Mouse (Mus musculus): ENCODE measurements around the gene Myod1. TPM values are rescaled to one million over a fixed set of nuclear protein-coding genes. Genes with fewer than 3 reads are reported as not detected.

The Myod1 gene
- total and polyA plus RNA-seq, 2 experiments from 2014 or later = 0.11 to 2.8 TPM

GRCm38 (mm10) chr7:46378983-46379382, 2.7 kb downstream of the Myod1 start:
- no peak for ATAC-seq (ENCODE audit: low FRiP score)
- Histone ChIP-seq H3K27me3 (ENCODE audit: insufficient read depth, low read length) (peaks cover 54% of the 10 kb centered on the region), H3K4me1 (ENCODE audit: insufficient read depth, low read length) (no peaks in the 10 kb centered on the region), H3K9me3 (ENCODE audit: low read length) (no peaks in the 10 kb centered on the region), H3K4me2 (ENCODE audit: low read depth, low read length, poor library complexity, severe bottlenecking) (no peak overlapping the region), H3K36me3 (ENCODE audit: insufficient read depth, low read length) (no peaks in the 10 kb centered on the region), H3K4me3 (ENCODE audit: low read depth, low read length) (no peak overlapping the region), H3K9ac (replicated peaks; ENCODE audit: low read length, poor library complexity, severe bottlenecking) (no peak overlapping the region), H3K27ac (ENCODE audit: low read depth, low read length) (no peak overlapping the region)
- peak; percentile 80 for TF ChIP-seq CTCF (IDR thresholded peaks at IDR 0.05)
- 6% methylated on average over 16 of the region's 16 CpGs for WGBS
- peak; percentile 85 for DNase-seq (ENCODE audit: low spot score)

GRCm38 (mm10) chr7:46380625-46381024, 4.4 kb downstream of the Myod1 start:
- no peak overlapping the region for H3K27ac ChIP-seq (ENCODE audit: low read depth, low read length)
- no peaks in the 10 kb centered on the region for H3K36me3 ChIP-seq (ENCODE audit: insufficient read depth, low read length)
- H3K27me3 ChIP-seq (ENCODE audit: insufficient read depth, low read length) = peaks cover 43% of the 10 kb centered on the region
- H3K4me3 ChIP-seq (ENCODE audit: low read depth, low read length) = no peak overlapping the region
- 70% methylated on average over 9 of the region's 9 CpGs for WGBS
- DNase-seq (ENCODE audit: low spot score) (no peak), ATAC-seq (ENCODE audit: low FRiP score) (no peak)
- H3K9ac ChIP-seq (replicated peaks; ENCODE audit: low read length, poor library complexity, severe bottlenecking) = no peak overlapping the region
- TF ChIP-seq CTCF (IDR thresholded peaks at IDR 0.05) = peak; percentile 60
- H3K4me2 ChIP-seq (ENCODE audit: low read depth, low read length, poor library complexity, severe bottlenecking) = no peak overlapping the region
- no peaks in the 10 kb centered on the region for H3K4me1 ChIP-seq (ENCODE audit: insufficient read depth, low read length)
- H3K9me3 ChIP-seq (ENCODE audit: low read length) = no peaks in the 10 kb centered on the region

GRCm38 (mm10) chr7:46387430-46387829, 11.2 kb downstream of the Myod1 start:
- H3K27ac ChIP-seq (ENCODE audit: low read depth, low read length) = no peak overlapping the region
- no peak for ATAC-seq (ENCODE audit: low FRiP score)
- H3K27me3 ChIP-seq (ENCODE audit: insufficient read depth, low read length) = no peaks in the 10 kb centered on the region
- no peaks in the 10 kb centered on the region for H3K9me3 ChIP-seq (ENCODE audit: low read length)
- 90% methylated on average over 3 of the region's 3 CpGs for WGBS
- TF ChIP-seq CTCF (IDR thresholded peaks at IDR 0.05) = no peak
- no peak overlapping the region for H3K4me3 ChIP-seq (ENCODE audit: low read depth, low read length)
- H3K36me3 ChIP-seq (ENCODE audit: insufficient read depth, low read length) = no peaks in the 10 kb centered on the region
- DNase-seq (ENCODE audit: low spot score) = no peak
- H3K4me2 ChIP-seq (ENCODE audit: low read depth, low read length, poor library complexity, severe bottlenecking) = no peak overlapping the region
- H3K9ac ChIP-seq (replicated peaks; ENCODE audit: low read length, poor library complexity, severe bottlenecking) = no peak overlapping the region
- H3K4me1 ChIP-seq (ENCODE audit: insufficient read depth, low read length) = no peaks in the 10 kb centered on the region

- DNase-seq (ENCODE audit: low spot score) = no peak
- Histone ChIP-seq H3K27me3 (ENCODE audit: insufficient read depth, low read length) (peaks cover 4% of the 10 kb centered on the region), H3K4me1 (ENCODE audit: insufficient read depth, low read length) (no peaks in the 10 kb centered on the region), H3K36me3 (ENCODE audit: insufficient read depth, low read length) (no peaks in the 10 kb centered on the region), H3K9ac (replicated peaks; ENCODE audit: low read length, poor library complexity, severe bottlenecking) (no peak overlapping the region), H3K9me3 (ENCODE audit: low read length) (no peaks in the 10 kb centered on the region), H3K4me3 (ENCODE audit: low read depth, low read length) (no peak overlapping the region), H3K4me2 (ENCODE audit: low read depth, low read length, poor library complexity, severe bottlenecking) (no peak overlapping the region), H3K27ac (ENCODE audit: low read depth, low read length) (no peak overlapping the region)
- no peak for ATAC-seq (ENCODE audit: low FRiP score)
- WGBS = 77% methylated on average over 10 of the region's 10 CpGs
- no peak for TF ChIP-seq CTCF (IDR thresholded peaks at IDR 0.05)
Observed at GRCm38 (mm10) chr7:46389456-46390085, 13.3 kb downstream of the Myod1 start.

- WGBS = 59% methylated on average over 4 of the region's 4 CpGs
Observed at GRCm38 (mm10) chr7:46390226-46390625, 14.0 kb downstream of the Myod1 start.

GRCm38 (mm10) chr7:46391701-46392100, 15.4 kb downstream of the Myod1 start:
- 66% methylated on average over 5 of the region's 5 CpGs for WGBS
- H3K9me3 ChIP-seq (ENCODE audit: low read length) = no peaks in the 10 kb centered on the region

More at GRCm38 (mm10) chr7:46390226-46390625, 14.0 kb downstream of the Myod1 start:
- peaks cover 7% of the 10 kb centered on the region for H3K27me3 ChIP-seq (ENCODE audit: insufficient read depth, low read length)
- no peak overlapping the region for H3K4me3 ChIP-seq (ENCODE audit: low read depth, low read length)
- no peak overlapping the region for H3K27ac ChIP-seq (ENCODE audit: low read depth, low read length)
- ATAC-seq (ENCODE audit: low FRiP score) (no peak), DNase-seq (ENCODE audit: low spot score) (no peak)
- no peaks in the 10 kb centered on the region for H3K4me1 ChIP-seq (ENCODE audit: insufficient read depth, low read length)
- TF ChIP-seq CTCF (IDR thresholded peaks at IDR 0.05) = no peak
- no peak overlapping the region for H3K4me2 ChIP-seq (ENCODE audit: low read depth, low read length, poor library complexity, severe bottlenecking)
- H3K9ac ChIP-seq (replicated peaks; ENCODE audit: low read length, poor library complexity, severe bottlenecking) = no peak overlapping the region
- no peaks in the 10 kb centered on the region for H3K9me3 ChIP-seq (ENCODE audit: low read length)
- no peaks in the 10 kb centered on the region for H3K36me3 ChIP-seq (ENCODE audit: insufficient read depth, low read length)

More at GRCm38 (mm10) chr7:46391701-46392100, 15.4 kb downstream of the Myod1 start:
- Histone ChIP-seq H3K27ac (ENCODE audit: low read depth, low read length) (no peak overlapping the region), H3K9ac (replicated peaks; ENCODE audit: low read length, poor library complexity, severe bottlenecking) (no peak overlapping the region), H3K4me1 (ENCODE audit: insufficient read depth, low read length) (no peaks in the 10 kb centered on the region), H3K4me3 (ENCODE audit: low read depth, low read length) (no peak overlapping the region), H3K36me3 (ENCODE audit: insufficient read depth, low read length) (no peaks in the 10 kb centered on the region), H3K27me3 (ENCODE audit: insufficient read depth, low read length) (peaks cover 7% of the 10 kb centered on the region), H3K4me2 (ENCODE audit: low read depth, low read length, poor library complexity, severe bottlenecking) (no peak overlapping the region)
- ATAC-seq (ENCODE audit: low FRiP score) (no peak), DNase-seq (ENCODE audit: low spot score) (no peak)
- no peak for TF ChIP-seq CTCF (IDR thresholded peaks at IDR 0.05)

Data from midbrain, postnatal 0 days (tissue).